Comparison of ENCODE assay signal across 13 mouse cellular contexts in the genomic region with DNA sequence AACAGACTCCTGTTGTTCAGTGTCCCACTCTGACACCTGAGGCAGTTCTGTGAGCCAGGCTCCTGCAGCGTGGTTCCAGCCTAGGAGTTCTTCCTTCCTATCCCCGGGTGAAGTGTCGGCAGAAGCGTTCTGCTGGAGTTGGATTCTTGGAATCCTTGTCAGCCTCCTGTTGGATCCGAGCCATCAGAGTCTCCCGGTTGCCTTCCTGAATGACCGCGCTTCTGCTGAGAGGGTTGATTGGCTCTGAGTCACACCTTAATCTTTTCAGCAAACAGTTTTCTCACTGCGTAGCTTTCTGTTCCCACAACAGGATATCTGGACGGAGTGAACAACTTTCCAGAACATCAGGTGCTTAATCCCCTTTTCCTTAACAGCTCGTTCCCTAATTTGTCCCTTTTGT. TPM values are rescaled to one million over a fixed set of nuclear protein-coding genes. Genes with fewer than 3 reads are reported as not detected.
DNase-seq lines count a peak whose midpoint lies in the region; ATAC-seq and TF ChIP-seq lines count a peak whose summit lies in the region.
"Had no signal": no experiment of that assay in that cellular context is flagged by ENCODE, and none has a peak within 500 bp of the region (broad histone marks: within the 10 kb centered on the region; RNA-seq: fewer than 3 reads in every experiment).

No protein-coding gene starts in this region.

- DNase-seq in adrenal gland, postnatal 10 days: peak; percentile 54
- DNase-seq in heart, postnatal 0 days (ENCODE audit: low spot score): peak; percentile 61
- peak; percentile 20 for DNase-seq in lung, postnatal 25 days (ENCODE audit: low spot score)
- no peak for DNase-seq in hindbrain, embryonic 14.5 days (ENCODE audit: low spot score)
- DNase-seq in frontal cortex, adult 2 months (ENCODE audit: extremely low spot score in 1 of 2, low spot score in 1 of 2): no peak
- DNase-seq in left cerebral cortex, adult 9 months (ENCODE audit: low spot score in 2 of 2): no peak
- DNase-seq: gastrocnemius, postnatal 36 days; retina, postnatal 1 day; thymus, postnatal 36 days had no signal

- 20% methylated on average over 11 of the region's 11 CpGs for WGBS in intestine, postnatal 0 days
- WGBS in intestine, embryonic 15.5 days: 43% methylated on average over 11 of the region's 11 CpGs
- WGBS in heart, postnatal 0 days: 7% methylated on average over 11 of the region's 11 CpGs
- WGBS in hindbrain, embryonic 14.5 days: 82% methylated on average over 11 of the region's 11 CpGs

- no peak overlapping the region for H3K4me3 ChIP-seq in intestine, postnatal 0 days (ENCODE audit: low read depth, low read length)
- no peak overlapping the region for H3K4me3 ChIP-seq in intestine, embryonic 15.5 days (replicated peaks)
- no peak overlapping the region for H3K4me3 ChIP-seq in heart, postnatal 0 days (ENCODE audit: low read depth, low read length)
- no peak overlapping the region for H3K4me3 ChIP-seq in hindbrain, embryonic 14.5 days (replicated peaks; ENCODE audit: low read length)
- H3K4me3 ChIP-seq: limb, embryonic 15.5 days; midbrain, embryonic 12.5 days had no signal

- no peak overlapping the region for H3K9ac ChIP-seq in intestine, postnatal 0 days (ENCODE audit: low read depth, low read length)
- H3K9ac ChIP-seq in intestine, embryonic 15.5 days: no peak overlapping the region
- no peak overlapping the region for H3K9ac ChIP-seq in heart, postnatal 0 days (replicated peaks; ENCODE audit: low read depth, low read length)
- H3K9ac ChIP-seq in hindbrain, embryonic 14.5 days: no peak overlapping the region
- H3K9ac ChIP-seq: limb, embryonic 15.5 days; midbrain, embryonic 12.5 days had no signal

- no peak for TF ChIP-seq CTCF in intestine, postnatal 0 days (IDR thresholded peaks at IDR 0.05; ENCODE audit: low read depth)
- TF ChIP-seq CTCF in heart, postnatal 0 days (IDR thresholded peaks at IDR 0.05; ENCODE audit: low read depth): no peak

- H3K27me3 ChIP-seq in intestine, postnatal 0 days (replicated peaks; ENCODE audit: control insufficient read depth, insufficient read depth, low read length): no peaks in the 10 kb centered on the region
- no peaks in the 10 kb centered on the region for H3K27me3 ChIP-seq in intestine, embryonic 15.5 days (replicated peaks)
- no peaks in the 10 kb centered on the region for H3K27me3 ChIP-seq in heart, postnatal 0 days (ENCODE audit: control insufficient read depth, insufficient read depth, low read length)
- H3K27me3 ChIP-seq in hindbrain, embryonic 14.5 days (ENCODE audit: control insufficient read depth, insufficient read depth, low read length): no peaks in the 10 kb centered on the region
- H3K27me3 ChIP-seq: limb, embryonic 15.5 days; midbrain, embryonic 12.5 days had no signal

- H3K27ac ChIP-seq in intestine, postnatal 0 days (ENCODE audit: low read depth, low read length): no peak overlapping the region
- no peak overlapping the region for H3K27ac ChIP-seq in intestine, embryonic 15.5 days
- no peak overlapping the region for H3K27ac ChIP-seq in heart, postnatal 0 days (ENCODE audit: low read depth)
- no peak overlapping the region for H3K27ac ChIP-seq in hindbrain, embryonic 14.5 days
- H3K27ac ChIP-seq: limb, embryonic 15.5 days; midbrain, embryonic 12.5 days had no signal

- H3K4me2 ChIP-seq in intestine, postnatal 0 days (replicated peaks; ENCODE audit: low read depth): peak overlapping the region; percentile 35
- H3K4me2 ChIP-seq in intestine, embryonic 15.5 days (replicated peaks): no peak overlapping the region
- peak overlapping the region; percentile 35 for H3K4me2 ChIP-seq in heart, postnatal 0 days (ENCODE audit: low read depth, low read length)
- no peak overlapping the region for H3K4me2 ChIP-seq in hindbrain, embryonic 14.5 days (replicated peaks)
- H3K4me2 ChIP-seq: limb, embryonic 15.5 days; midbrain, embryonic 12.5 days had no signal

- no peak for TF ChIP-seq EP300 in heart, postnatal 0 days (IDR thresholded peaks at IDR 0.05; ENCODE audit: low read depth)

- no peaks in the 10 kb centered on the region for H3K9me3 ChIP-seq in intestine, postnatal 0 days (ENCODE audit: control insufficient read depth)
- H3K9me3 ChIP-seq in intestine, embryonic 15.5 days: no peaks in the 10 kb centered on the region
- H3K9me3 ChIP-seq in heart, postnatal 0 days (replicated peaks; ENCODE audit: control insufficient read depth, low read length): no peaks in the 10 kb centered on the region
- H3K9me3 ChIP-seq in hindbrain, embryonic 14.5 days (ENCODE audit: control insufficient read depth, low read length): no peaks in the 10 kb centered on the region
- H3K9me3 ChIP-seq: limb, embryonic 15.5 days; midbrain, embryonic 12.5 days had no signal

- H3K36me3 ChIP-seq in intestine, postnatal 0 days (ENCODE audit: control insufficient read depth, insufficient read depth): no peaks in the 10 kb centered on the region
- H3K36me3 ChIP-seq in intestine, embryonic 15.5 days: no peaks in the 10 kb centered on the region
- H3K36me3 ChIP-seq in heart, postnatal 0 days (replicated peaks; ENCODE audit: control insufficient read depth, insufficient read depth, low read length): no peaks in the 10 kb centered on the region
- H3K36me3 ChIP-seq in hindbrain, embryonic 14.5 days (replicated peaks; ENCODE audit: control insufficient read depth, insufficient read depth): no peaks in the 10 kb centered on the region
- H3K36me3 ChIP-seq: limb, embryonic 15.5 days; midbrain, embryonic 12.5 days had no signal

- ATAC-seq in intestine, postnatal 0 days: no peak
- ATAC-seq in intestine, embryonic 15.5 days: no peak
- ATAC-seq in heart, postnatal 0 days (ENCODE audit: insufficient read depth, low read depth): no peak
- no peak for ATAC-seq in hindbrain, embryonic 14.5 days (ENCODE audit: low FRiP score)

- no peaks in the 10 kb centered on the region for H3K4me1 ChIP-seq in intestine, postnatal 0 days (replicated peaks; ENCODE audit: control insufficient read depth, insufficient read depth, low read length)
- H3K4me1 ChIP-seq in intestine, embryonic 15.5 days (replicated peaks): no peaks in the 10 kb centered on the region
- 0 out of 2 replicates have a peak, but pooled peaks cover 5% of the 10 kb centered on the region for H3K4me1 ChIP-seq in heart, postnatal 0 days (ENCODE audit: control insufficient read depth, insufficient read depth)
- H3K4me1 ChIP-seq in hindbrain, embryonic 14.5 days (replicated peaks; ENCODE audit: control insufficient read depth, insufficient read depth, low read length): no peaks in the 10 kb centered on the region
- H3K4me1 ChIP-seq: limb, embryonic 15.5 days; midbrain, embryonic 12.5 days had no signal

RNA-seq across cellular contexts. Expression of gene Rell1, which starts 13.6 kb away (rescaled TPM):
- 11.2 and 11.5 TPM in 2 replicates for polyA plus RNA-seq in intestine, postnatal 0 days (2015; fragmentation: Nextera tagmentation; extraction: Ambion mirVana)
- polyA plus RNA-seq in intestine, embryonic 15.5 days (2015; fragmentation: Nextera tagmentation; extraction: Ambion mirVana): 16.6 and 19.0 TPM in 2 replicates
- total RNA-seq in adrenal gland, postnatal 10 days (2021): 10 to 100 TPM; 32.3 to 32.4 TPM
- total RNA-seq in heart, postnatal 0 days (2014; rRNA removed; ENCODE audit: low replicate concordance): 3.2 and 5.8 TPM in 2 replicates
- 7.9 and 8.0 TPM in 2 replicates for polyA plus RNA-seq in heart, postnatal 0 days (2015; fragmentation: Nextera tagmentation; extraction: Ambion mirVana)
- 4.9 and 6.2 TPM in 2 replicates for polyA plus RNA-seq in hindbrain, embryonic 14.5 days (2014; fragmentation: Nextera tagmentation; extraction: Ambion mirVana)
- polyA plus RNA-seq in frontal cortex, adult 2 months (2012; rRNA removed): 9.2 and 9.9 TPM in 2 replicates

Comparison
In these comparisons a context has a peak if more than half of its experiments do, and no peak if none do; other contexts are left out.
1. H3K4me2 ChIP-seq: peak in intestine, postnatal 0 days (single experiment) and heart, postnatal 0 days (single experiment); none in intestine, embryonic 15.5 days (single experiment) and hindbrain, embryonic 14.5 days (single experiment).
2. DNase-seq: peak in adrenal gland, postnatal 10 days (single experiment), heart, postnatal 0 days (single experiment) and lung, postnatal 25 days (single experiment); none in hindbrain, embryonic 14.5 days (single experiment), frontal cortex, adult 2 months (0 of 2) and left cerebral cortex, adult 9 months (0 of 2).